Mouse (Mus musculus): Measurements from ENCODE around the gene Sh3kbp1. TPM values are rescaled to one million over a fixed set of nuclear protein-coding genes. Genes with fewer than 3 reads are reported as not detected.

Gene Sh3kbp1
- total and polyA plus RNA-seq, 3 experiments, result 18.6 to 37.7 TPM; not detected in 1

DNA sequence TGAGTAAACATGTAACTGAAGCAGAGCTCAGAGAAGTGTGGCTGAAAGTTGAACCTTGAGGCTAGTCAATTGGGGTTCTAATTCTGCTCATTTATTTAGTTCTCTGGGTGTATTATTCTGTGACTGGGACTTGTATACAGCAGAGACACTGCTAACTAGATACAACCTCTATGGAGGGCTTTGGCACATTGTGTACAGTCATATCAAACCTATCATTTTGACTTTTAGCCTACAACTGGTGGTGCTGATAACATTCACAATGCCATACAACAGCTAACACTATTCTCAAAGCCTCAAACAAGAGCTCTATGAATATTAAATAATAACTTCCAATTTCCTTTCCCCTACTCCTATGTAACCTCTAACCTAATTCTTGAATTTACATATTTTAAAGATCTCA is 129.2 kb downstream of the Sh3kbp1 start:
- H3K4me3 ChIP-seq (ENCODE audit: control insufficient read depth in 1 of 2, insufficient read depth in 1 of 2, low read depth in 2 of 2, low read length in 2 of 2), result no peak overlapping the region
- no peaks in the 10 kb centered on the region for H3K9me3 ChIP-seq (replicated peaks; ENCODE audit: insufficient read depth, low read length)
- H3K9ac ChIP-seq (ENCODE audit: control insufficient read depth, low read depth, low read length, poor library complexity, severe bottlenecking), result no peak overlapping the region
- H3K27ac ChIP-seq (ENCODE audit: control insufficient read depth, low read depth, low read length), result no peak overlapping the region
- no peaks in the 10 kb centered on the region for H3K79me2 ChIP-seq (ENCODE audit: control insufficient read depth, insufficient read depth, low read length, poor library complexity)
- DNase-seq (ENCODE audit: low read depth, low spot score), result peak; percentile 32
- H3K4me1 ChIP-seq (ENCODE audit: control insufficient read depth in 1 of 2, insufficient read depth in 2 of 2, low read length in 2 of 2), result peaks cover 3 to 7% of the 10 kb centered on the region in 2 experiments; a peak in 3 of 4 replicates
- peaks cover 0 to 19% of the 10 kb centered on the region in 2 experiments; a peak in 2 of 4 replicates for H3K36me3 ChIP-seq (ENCODE audit: control insufficient read depth in 1 of 2, insufficient read depth in 2 of 2, low read length in 2 of 2)
- no peak for TF ChIP-seq ZMIZ1 (IDR thresholded peaks at IDR 0.05; ENCODE audit: low read depth, low read length)
- TF ChIP-seq MYB (IDR thresholded peaks at IDR 0.05; ENCODE audit: low read depth, low read length), result no peak
- no peak for TF ChIP-seq POLR2AphosphoS2 (IDR thresholded peaks at IDR 0.05; ENCODE audit: low read length)
- no peak for TF ChIP-seq MAZ (IDR thresholded peaks at IDR 0.05; ENCODE audit: low read depth, low read length)
- no peak for TF ChIP-seq MYC (IDR thresholded peaks at IDR 0.05; ENCODE audit: low read depth, low read length)
- no peak for TF ChIP-seq MAX (IDR thresholded peaks at IDR 0.05; ENCODE audit: low read length)
- H3K27me3 ChIP-seq (ENCODE audit: control insufficient read depth in 1 of 2, insufficient read depth in 2 of 2, low read length in 2 of 2), result no peaks in the 10 kb centered on the region

- Histone ChIP-seq H3K79me2 (ENCODE audit: control insufficient read depth, insufficient read depth, low read length, poor library complexity) (no peaks in the 10 kb centered on the region), H3K9me3 (replicated peaks; ENCODE audit: insufficient read depth, low read length) (no peaks in the 10 kb centered on the region), H3K9ac (ENCODE audit: control insufficient read depth, low read depth, low read length, poor library complexity, severe bottlenecking) (peak overlapping the region; percentile 35), H3K4me3 (ENCODE audit: control insufficient read depth in 1 of 2, insufficient read depth in 1 of 2, low read depth in 2 of 2, low read length in 2 of 2) (peak overlapping the region in 1 of 2 experiments; percentile 19; a peak in 1 of 4 replicates), H3K27me3 (ENCODE audit: control insufficient read depth in 1 of 2, insufficient read depth in 2 of 2, low read length in 2 of 2) (no peaks in the 10 kb centered on the region), H3K4me1 (ENCODE audit: control insufficient read depth in 1 of 2, insufficient read depth in 2 of 2, low read length in 2 of 2) (peaks cover 6 to 7% of the 10 kb centered on the region in 2 experiments), H3K36me3 (ENCODE audit: control insufficient read depth in 1 of 2, insufficient read depth in 2 of 2, low read length in 2 of 2) (peaks cover 0 to 20% of the 10 kb centered on the region in 2 experiments; a peak in 2 of 4 replicates), H3K27ac (ENCODE audit: control insufficient read depth, low read depth, low read length) (peak overlapping the region; percentile 92)
- DNase-seq (ENCODE audit: low read depth, low spot score), result peak; percentile 89
- TF ChIP-seq ELF1 (IDR thresholded peaks at IDR 0.05; ENCODE audit: low read depth, low read length) (no peak), TCF12 (IDR thresholded peaks at IDR 0.05; ENCODE audit: low read depth, low read length) (peak; percentile 72), EP300 (IDR thresholded peaks at IDR 0.05; ENCODE audit: low read depth in 1 of 2, low read length in 2 of 2) (peak; percentile 51 to 77), ETS1 (IDR thresholded peaks at IDR 0.05; ENCODE audit: low read depth, low read length) (peak; percentile 48), BHLHE40 (IDR thresholded peaks at IDR 0.05; ENCODE audit: borderline replicate concordance, low read depth, low read length) (no peak), HCFC1 (IDR thresholded peaks at IDR 0.05; ENCODE audit: low read depth, low read length) (0 out of 2 replicates have a peak, but pooled peaks have one; percentile 21), NRF1 (IDR thresholded peaks at IDR 0.05; ENCODE audit: insufficient read depth, low read depth, low read length, poor library complexity, severe bottlenecking) (no peak), UBTF (IDR thresholded peaks at IDR 0.05; ENCODE audit: borderline replicate concordance, insufficient read depth, low read depth, low read length) (no peak), POLR2AphosphoS5 (IDR thresholded peaks at IDR 0.05; ENCODE audit: borderline replicate concordance, low read depth, low read length) (no peak; the same call in 1 of the 2 replicates), SIN3A (IDR thresholded peaks at IDR 0.05; ENCODE audit: low read length) (peak; percentile 40), MYB (IDR thresholded peaks at IDR 0.05; ENCODE audit: low read depth, low read length) (no peak), TBP (IDR thresholded peaks at IDR 0.05; ENCODE audit: low read depth, low read length) (no peak), MAFK (IDR thresholded peaks at IDR 0.05; ENCODE audit: borderline replicate concordance, low read depth, low read length) (no peak), RAD21 (IDR thresholded peaks at IDR 0.05; ENCODE audit: low read depth, low read length) (no peak), USF1 (IDR thresholded peaks at IDR 0.05; ENCODE audit: low read depth, low read length) (no peak), ZNF384 (IDR thresholded peaks at IDR 0.05; ENCODE audit: low read depth, low read length) (peak; percentile 86), CTCF (IDR thresholded peaks at IDR 0.05 in 2 of 3, conservative IDR thresholded peaks at IDR 0.05 in 1 of 3; ENCODE audit: control insufficient read depth in 1 of 3, insufficient read depth in 1 of 3, low read depth in 2 of 3, low read length in 3 of 3, poor library complexity in 1 of 3, severe bottlenecking in 1 of 3) (no peak), GATA1 (IDR thresholded peaks at IDR 0.05; ENCODE audit: low read depth, low read length) (peak; percentile 70), ZMIZ1 (IDR thresholded peaks at IDR 0.05; ENCODE audit: low read depth, low read length) (no peak), CHD1 (IDR thresholded peaks at IDR 0.05; ENCODE audit: low read depth, low read length) (no peak), MEF2A (IDR thresholded peaks at IDR 0.05; ENCODE audit: extremely low read depth, insufficient replicate concordance, low read depth, low read length, poor library complexity, severe bottlenecking) (no peak), CHD2 (IDR thresholded peaks at IDR 0.05; ENCODE audit: low read length) (no peak), TAL1 (IDR thresholded peaks at IDR 0.05; ENCODE audit: low read length) (peak; percentile 58), GABPA (IDR thresholded peaks at IDR 0.05; ENCODE audit: low read depth, low read length) (no peak), MYC (IDR thresholded peaks at IDR 0.05; ENCODE audit: low read depth, low read length) (no peak), MAZ (IDR thresholded peaks at IDR 0.05; ENCODE audit: low read depth, low read length) (0 out of 2 replicates have a peak, but pooled peaks have one; percentile 58)
Measured at GRCm38 (mm10) chrX:159756901-159757821, 130.1 kb downstream of the Sh3kbp1 start.
